Mouse (Mus musculus): ENCODE measurements at regions not wholly inside any gene's neighbourhood (a gene's known extent, or its start where the extent isn't known, plus 50 kb on each side); places are given as distances from the start of the nearest gene placed in this dataset.
A peak's percentile ranks its signal among the peaks of the same experiment; 100 is the strongest.

- no peak overlapping the region for H3K27ac ChIP-seq (ENCODE audit: low read length)
- no peaks in the 10 kb centered on the region for H3K4me1 ChIP-seq (replicated peaks; ENCODE audit: control insufficient read depth, insufficient read depth, low read length)
- no peak overlapping the region for H3K9ac ChIP-seq (replicated peaks; ENCODE audit: low read depth, low read length)
- no peaks in the 10 kb centered on the region for H3K27me3 ChIP-seq (replicated peaks; ENCODE audit: control insufficient read depth, insufficient read depth, low read length)
- no peaks in the 10 kb centered on the region for H3K9me3 ChIP-seq (ENCODE audit: control insufficient read depth, low read length)
- 82% methylated on average over 4 of the region's 4 CpGs for WGBS
- H3K4me2 ChIP-seq (ENCODE audit: low read length), result no peak overlapping the region
- no peak for ATAC-seq
- no peak overlapping the region for H3K4me3 ChIP-seq (replicated peaks; ENCODE audit: low read length)
- no peaks in the 10 kb centered on the region for H3K36me3 ChIP-seq (ENCODE audit: control insufficient read depth, insufficient read depth)
These were observed 137.4 kb upstream of the Cnr1 start for GRCm38 (mm10) chr4:33786958-33787357.

GRCm38 (mm10) chr4:33793398-33793797 lies 131.0 kb upstream of the Cnr1 start:
- Histone ChIP-seq H3K9me3 (ENCODE audit: control insufficient read depth, low read length) (no peaks in the 10 kb centered on the region), H3K4me1 (replicated peaks; ENCODE audit: control insufficient read depth, insufficient read depth, low read length) (peaks cover 5% of the 10 kb centered on the region; the same call in 1 of the 2 replicates), H3K27ac (ENCODE audit: low read length) (no peak overlapping the region), H3K36me3 (ENCODE audit: control insufficient read depth, insufficient read depth) (no peaks in the 10 kb centered on the region), H3K27me3 (replicated peaks; ENCODE audit: control insufficient read depth, insufficient read depth, low read length) (no peaks in the 10 kb centered on the region), H3K9ac (replicated peaks; ENCODE audit: low read depth, low read length) (no peak overlapping the region), H3K4me3 (replicated peaks; ENCODE audit: low read length) (no peak overlapping the region), H3K4me2 (ENCODE audit: low read length) (no peak overlapping the region)
- WGBS, result 93% methylated on average over 8 of the region's 8 CpGs
- no peak for ATAC-seq

- no peaks in the 10 kb centered on the region for H3K36me3 ChIP-seq (ENCODE audit: control insufficient read depth, insufficient read depth)
- H3K27me3 ChIP-seq (replicated peaks; ENCODE audit: control insufficient read depth, insufficient read depth, low read length), result no peaks in the 10 kb centered on the region
- H3K9me3 ChIP-seq (ENCODE audit: control insufficient read depth, low read length), result no peaks in the 10 kb centered on the region
- no peak overlapping the region for H3K27ac ChIP-seq (ENCODE audit: low read length)
- H3K4me2 ChIP-seq (ENCODE audit: low read length), result no peak overlapping the region
- no peak overlapping the region for H3K4me3 ChIP-seq (replicated peaks; ENCODE audit: low read length)
- no peak overlapping the region for H3K9ac ChIP-seq (replicated peaks; ENCODE audit: low read depth, low read length)
- WGBS, result 96% methylated on average over 3 of the region's 3 CpGs
- peaks cover 9% of the 10 kb centered on the region; the same call in 1 of the 2 replicates for H3K4me1 ChIP-seq (replicated peaks; ENCODE audit: control insufficient read depth, insufficient read depth, low read length)
- no peak for ATAC-seq
These were observed 128.9 kb upstream of the Cnr1 start for GRCm38 (mm10) chr4:33795461-33795860.

DNA sequence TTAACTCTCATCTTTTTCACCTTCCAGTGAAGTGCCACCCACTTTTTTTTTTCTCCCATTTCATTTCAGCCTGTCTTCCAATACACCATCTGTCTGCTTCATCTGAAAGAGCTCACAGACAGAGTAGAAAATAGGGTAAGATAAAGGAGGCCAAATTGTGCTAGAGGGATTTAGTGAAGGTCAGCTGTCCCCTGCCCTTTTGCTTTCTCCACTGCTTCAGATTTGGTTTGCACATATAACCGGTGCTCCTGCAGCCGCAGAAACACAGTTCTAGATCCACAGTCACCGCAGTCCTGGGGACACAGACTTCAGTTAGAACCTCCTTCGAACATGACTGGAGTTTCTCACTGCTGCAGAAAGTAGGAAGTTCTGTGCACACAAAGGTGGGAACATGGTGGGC lies 126.4 kb upstream of the Cnr1 start:
- Histone ChIP-seq H3K4me3 (replicated peaks; ENCODE audit: low read length) (no peak overlapping the region), H3K27me3 (replicated peaks; ENCODE audit: control insufficient read depth, insufficient read depth, low read length) (no peaks in the 10 kb centered on the region), H3K27ac (ENCODE audit: low read length) (no peak overlapping the region), H3K4me1 (replicated peaks; ENCODE audit: control insufficient read depth, insufficient read depth, low read length) (peaks cover 9% of the 10 kb centered on the region; the same call in 1 of the 2 replicates), H3K4me2 (ENCODE audit: low read length) (no peak overlapping the region), H3K36me3 (ENCODE audit: control insufficient read depth, insufficient read depth) (no peaks in the 10 kb centered on the region), H3K9ac (replicated peaks; ENCODE audit: low read depth, low read length) (no peak overlapping the region), H3K9me3 (ENCODE audit: control insufficient read depth, low read length) (0 out of 2 replicates have a peak, but pooled peaks cover 4% of the 10 kb centered on the region)
- no peak for ATAC-seq
- WGBS, result 91% methylated on average over 4 of the region's 4 CpGs

DNA sequence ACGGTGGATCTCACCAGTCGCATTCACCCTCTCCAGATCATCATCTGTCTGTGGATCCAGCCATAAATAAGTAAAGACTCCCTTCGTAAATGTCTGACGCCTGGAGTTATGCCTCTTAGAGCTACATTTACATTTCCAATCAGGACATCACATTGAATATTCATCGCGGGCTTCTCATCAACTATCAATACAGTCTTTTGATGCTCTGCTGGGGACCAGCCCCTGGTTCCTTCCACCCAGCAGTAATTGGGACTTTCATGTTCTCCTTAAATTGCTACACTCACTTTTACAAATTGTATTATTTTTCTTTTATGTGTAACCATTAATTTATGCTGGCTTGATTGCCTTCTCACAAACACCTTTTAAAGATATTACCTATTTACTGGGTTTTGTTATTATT lies 125.7 kb upstream of the Cnr1 start:
- WGBS, result 63% methylated on average over 6 of the region's 6 CpGs
- no peak overlapping the region for H3K4me2 ChIP-seq (ENCODE audit: low read length)
- 0 out of 2 replicates have a peak, but pooled peaks cover 4% of the 10 kb centered on the region for H3K9me3 ChIP-seq (ENCODE audit: control insufficient read depth, low read length)
- ATAC-seq, result peak; percentile 63; the same call in 1 of the 2 replicates
- no peak overlapping the region; the same call in 1 of the 2 replicates for H3K27ac ChIP-seq (ENCODE audit: low read length)
- H3K36me3 ChIP-seq (ENCODE audit: control insufficient read depth, insufficient read depth), result no peaks in the 10 kb centered on the region
- H3K27me3 ChIP-seq (replicated peaks; ENCODE audit: control insufficient read depth, insufficient read depth, low read length), result no peaks in the 10 kb centered on the region
- no peak overlapping the region for H3K9ac ChIP-seq (replicated peaks; ENCODE audit: low read depth, low read length)
- no peak overlapping the region for H3K4me3 ChIP-seq (replicated peaks; ENCODE audit: low read length)
- H3K4me1 ChIP-seq (replicated peaks; ENCODE audit: control insufficient read depth, insufficient read depth, low read length), result peaks cover 9% of the 10 kb centered on the region; the same call in 1 of the 2 replicates

DNA sequence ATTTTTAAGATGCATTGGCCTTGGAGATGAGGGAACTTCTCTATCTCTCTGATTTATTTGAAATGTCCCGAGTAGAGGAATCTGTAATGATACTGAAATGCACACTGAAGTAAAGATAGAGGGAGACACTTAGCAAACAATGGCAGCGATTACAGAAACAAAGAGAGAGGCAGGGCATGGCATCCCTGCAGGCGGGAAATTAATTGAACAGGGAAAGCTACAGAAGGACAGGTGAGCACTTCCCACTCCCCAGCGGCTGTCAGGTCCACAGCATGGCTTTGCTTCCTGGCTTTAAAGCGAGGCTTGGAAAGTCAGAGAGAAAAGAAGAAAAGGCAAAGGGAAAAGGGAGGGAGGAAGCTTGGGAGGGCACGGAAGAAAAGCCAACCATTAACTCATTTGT lies 125.3 kb upstream of the Cnr1 start:
- peak; percentile 55; the same call in 1 of the 2 replicates for ATAC-seq
- Histone ChIP-seq H3K9ac (replicated peaks; ENCODE audit: low read depth, low read length) (0 out of 2 replicates have a peak overlapping the region, but pooled peaks have one; percentile 19), H3K27me3 (replicated peaks; ENCODE audit: control insufficient read depth, insufficient read depth, low read length) (no peaks in the 10 kb centered on the region), H3K4me3 (replicated peaks; ENCODE audit: low read length) (no peak overlapping the region), H3K36me3 (ENCODE audit: control insufficient read depth, insufficient read depth) (no peaks in the 10 kb centered on the region), H3K27ac (ENCODE audit: low read length) (peak overlapping the region; percentile 41), H3K4me2 (ENCODE audit: low read length) (peak overlapping the region; percentile 26), H3K9me3 (ENCODE audit: control insufficient read depth, low read length) (0 out of 2 replicates have a peak, but pooled peaks cover 4% of the 10 kb centered on the region), H3K4me1 (replicated peaks; ENCODE audit: control insufficient read depth, insufficient read depth, low read length) (peaks cover 9% of the 10 kb centered on the region; the same call in 1 of the 2 replicates)
- 28% methylated on average over 6 of the region's 6 CpGs for WGBS

- no peak overlapping the region for H3K27ac ChIP-seq (ENCODE audit: low read length)
- H3K4me2 ChIP-seq (ENCODE audit: low read length), result no peak overlapping the region
- no peak overlapping the region for H3K9ac ChIP-seq (replicated peaks; ENCODE audit: low read depth, low read length)
- H3K4me1 ChIP-seq (replicated peaks; ENCODE audit: control insufficient read depth, insufficient read depth, low read length), result peaks cover 9% of the 10 kb centered on the region; the same call in 1 of the 2 replicates
- H3K9me3 ChIP-seq (ENCODE audit: control insufficient read depth, low read length), result 0 out of 2 replicates have a peak, but pooled peaks cover 4% of the 10 kb centered on the region
- no peaks in the 10 kb centered on the region for H3K36me3 ChIP-seq (ENCODE audit: control insufficient read depth, insufficient read depth)
- H3K27me3 ChIP-seq (replicated peaks; ENCODE audit: control insufficient read depth, insufficient read depth, low read length), result no peaks in the 10 kb centered on the region
- H3K4me3 ChIP-seq (replicated peaks; ENCODE audit: low read length), result no peak overlapping the region
- 23% methylated on average over 1 of the region's 1 CpGs for WGBS
- ATAC-seq, result no peak
These were observed 124.6 kb upstream of the Cnr1 start for GRCm38 (mm10) chr4:33799831-33800230.

DNA sequence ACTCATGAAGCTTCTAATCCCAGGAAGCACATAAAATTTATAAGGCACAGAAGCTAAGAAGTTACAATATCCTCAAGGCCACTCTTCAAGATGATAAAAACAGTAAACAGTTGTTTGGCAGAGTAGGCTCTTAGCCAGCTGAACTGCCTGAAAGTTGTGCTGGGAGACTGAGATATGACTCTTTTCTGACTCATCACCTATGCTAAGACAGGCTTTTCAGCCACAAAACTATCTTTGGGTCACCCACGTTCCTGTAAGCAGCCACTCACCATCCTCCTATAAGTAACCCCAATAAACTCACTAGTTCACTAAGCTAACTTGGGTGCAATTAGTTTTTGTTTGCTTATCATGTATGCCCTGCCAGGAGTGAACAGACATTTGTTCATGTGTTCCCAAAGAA lies 112.1 kb upstream of the Cnr1 start:
- 82% methylated on average over 1 of the region's 1 CpGs for WGBS
- ATAC-seq, result no peak
- Histone ChIP-seq H3K9me3 (ENCODE audit: control insufficient read depth, low read length) (no peaks in the 10 kb centered on the region), H3K27ac (ENCODE audit: low read length) (no peak overlapping the region), H3K4me2 (ENCODE audit: low read length) (no peak overlapping the region), H3K9ac (replicated peaks; ENCODE audit: low read depth, low read length) (no peak overlapping the region), H3K4me3 (replicated peaks; ENCODE audit: low read length) (no peak overlapping the region), H3K4me1 (replicated peaks; ENCODE audit: control insufficient read depth, insufficient read depth, low read length) (no peaks in the 10 kb centered on the region), H3K36me3 (ENCODE audit: control insufficient read depth, insufficient read depth) (no peaks in the 10 kb centered on the region), H3K27me3 (replicated peaks; ENCODE audit: control insufficient read depth, insufficient read depth, low read length) (no peaks in the 10 kb centered on the region)

GRCm38 (mm10) chr4:33823850-33824249 lies 100.5 kb upstream of the Cnr1 start:
- Histone ChIP-seq H3K9ac (replicated peaks; ENCODE audit: low read depth, low read length) (no peak overlapping the region), H3K4me2 (ENCODE audit: low read length) (no peak overlapping the region), H3K4me1 (replicated peaks; ENCODE audit: control insufficient read depth, insufficient read depth, low read length) (peaks cover 2% of the 10 kb centered on the region; the same call in 1 of the 2 replicates), H3K36me3 (ENCODE audit: control insufficient read depth, insufficient read depth) (no peaks in the 10 kb centered on the region), H3K4me3 (replicated peaks; ENCODE audit: low read length) (no peak overlapping the region), H3K27ac (ENCODE audit: low read length) (no peak overlapping the region), H3K9me3 (ENCODE audit: control insufficient read depth, low read length) (no peaks in the 10 kb centered on the region), H3K27me3 (replicated peaks; ENCODE audit: control insufficient read depth, insufficient read depth, low read length) (no peaks in the 10 kb centered on the region)
- WGBS, result under 1% methylated on average over 5 of the region's 5 CpGs
- no peak for ATAC-seq

GRCm38 (mm10) chr4:33833134-33833533 lies 91.3 kb upstream of the Cnr1 start:
- Histone ChIP-seq H3K36me3 (ENCODE audit: control insufficient read depth, insufficient read depth) (no peaks in the 10 kb centered on the region), H3K9me3 (ENCODE audit: control insufficient read depth, low read length) (no peaks in the 10 kb centered on the region), H3K9ac (replicated peaks; ENCODE audit: low read depth, low read length) (no peak overlapping the region), H3K4me3 (replicated peaks; ENCODE audit: low read length) (no peak overlapping the region), H3K4me1 (replicated peaks; ENCODE audit: control insufficient read depth, insufficient read depth, low read length) (no peaks in the 10 kb centered on the region), H3K4me2 (ENCODE audit: low read length) (no peak overlapping the region), H3K27me3 (replicated peaks; ENCODE audit: control insufficient read depth, insufficient read depth, low read length) (no peaks in the 10 kb centered on the region), H3K27ac (ENCODE audit: low read length) (no peak overlapping the region)
- no peak for ATAC-seq
- 75% methylated on average over 7 of the region's 7 CpGs for WGBS
